Mouse (Mus musculus): ENCODE data around the gene Pard3b.

GRCm38 (mm10) chr1:62382807-62383514 lies 744.3 kb downstream of the Pard3b start:
- TF ChIP-seq POLR2A (IDR thresholded peaks at IDR 0.05; ENCODE audit: low read depth, low read length) (no peak), CTCF (conservative IDR thresholded peaks at IDR 0.05; ENCODE audit: insufficient read depth, insufficient read length, low read depth, low read length) (no peak)

Measured in kidney, adult 2 months (tissue).